Mouse (Mus musculus): ENCODE results near the gene Arhgef15.

DNA sequence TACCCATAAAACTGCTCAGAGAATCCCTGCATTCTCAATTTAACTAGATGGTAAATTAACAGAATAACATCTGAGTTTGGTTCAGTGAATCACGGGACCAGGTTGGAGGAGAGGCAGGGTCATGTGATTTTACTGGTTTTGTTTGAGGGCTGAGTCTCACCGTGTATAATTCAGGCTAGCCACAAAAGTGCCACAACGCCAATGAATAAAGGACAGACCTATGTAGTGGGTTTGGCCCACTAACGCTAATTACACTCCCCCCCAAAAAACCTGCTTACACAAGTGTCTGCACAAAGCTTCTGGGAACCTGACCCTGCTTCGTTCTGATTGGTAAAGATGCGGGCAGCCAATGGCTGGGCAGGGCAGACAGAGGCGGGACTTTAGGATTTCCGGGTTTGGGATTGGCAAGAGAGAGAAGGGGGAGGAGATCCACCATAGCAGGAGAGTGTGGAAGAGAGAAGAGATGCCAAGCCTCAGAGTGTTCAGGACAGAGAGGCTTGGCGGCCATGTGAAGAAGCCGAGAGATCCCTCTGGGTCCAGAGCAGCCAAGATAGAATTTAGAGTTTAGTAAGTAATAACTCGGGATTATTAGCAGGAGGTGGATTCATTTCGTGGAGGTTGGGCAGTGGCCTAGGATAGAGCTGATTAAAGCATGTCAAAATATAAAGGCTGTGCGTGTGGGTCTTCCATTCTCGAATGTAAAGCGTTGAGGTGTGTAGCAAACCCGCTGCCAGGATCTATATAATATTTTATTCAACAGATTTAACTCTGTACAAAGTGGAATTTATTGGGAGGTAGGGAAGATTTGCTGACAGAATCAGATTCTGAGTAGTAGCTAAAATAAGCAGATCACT, 17.6 kb downstream of the Arhgef15 start:
- no peak for TF ChIP-seq CTCF (IDR thresholded peaks at IDR 0.05; ENCODE audit: insufficient read depth, low read length)
- TF ChIP-seq POLR2A (IDR thresholded peaks at IDR 0.05; ENCODE audit: borderline replicate concordance, extremely low read depth, low read depth, low read length), result peak; percentile 65; the same call in 1 of the 2 replicates
